Mouse (Mus musculus) embryonic facial prominence, embryonic 13.5 days (tissue): ENCODE results near the gene Pibf1. TPM values are rescaled to one million over a fixed set of nuclear protein-coding genes. Genes with fewer than 3 reads are reported as not detected.

Source experiments
- ATAC-seq: fragments of 200-750 bp; cut with Nextera tagmentation; 2 replicates; pipeline ENCODE4 v1.8.0; 2017; ENCODE audit warnings: low read depth; ENCODE audit not compliant: insufficient number of reproducible peaks, insufficient read depth, low FRiP score, low TSS enrichment
- H3K27ac ChIP-seq: fragments of 300-500 bp; sonication (generic); 2 replicates; pipeline ENCODE4 v1.5.1; 2015; ENCODE audit warnings: moderate library complexity, mild to moderate bottlenecking, inconsistent platforms
- H3K27me3 ChIP-seq: fragments of 300-500 bp; sonication (generic); 2 replicates; pipeline ENCODE4 v1.6.1; 2015; ENCODE audit warnings: mild to moderate bottlenecking, inconsistent platforms
- H3K36me3 ChIP-seq: fragments of 300-500 bp; sonication (generic); 2 replicates; pipeline ENCODE4 v1.6.1; 2015; ENCODE audit warnings: mild to moderate bottlenecking, inconsistent platforms
- H3K4me1 ChIP-seq: fragments of 300-500 bp; sonication (generic); 2 replicates; pipeline ENCODE4 v1.6.1; 2015; ENCODE audit warnings: inconsistent platforms
- H3K4me2 ChIP-seq: fragments of 300-500 bp; sonication (generic); 2 replicates; pipeline ENCODE4 v1.6.1; 2015; ENCODE audit warnings: moderate library complexity, mild to moderate bottlenecking, inconsistent platforms
- H3K4me3 ChIP-seq: fragments of 300-500 bp; sonication (generic); 2 replicates; pipeline ENCODE4 v1.5.1; 2015; ENCODE audit warnings: mild to moderate bottlenecking, inconsistent platforms
- H3K9ac ChIP-seq: fragments of 300-500 bp; sonication (generic); 2 replicates; pipeline ENCODE4 v1.6.1; 2015; ENCODE audit warnings: mild to moderate bottlenecking, inconsistent platforms
- H3K9me3 ChIP-seq: fragments of 300-500 bp; sonication (generic); 2 replicates; pipeline ENCODE4 v1.6.1; 2016; ENCODE audit warnings: inconsistent platforms
- WGBS: fragments of 180-500 bp; shearing (Covaris S2); methylation state at CpG from one replicate; pipeline ENCODE4 v1.1.7; 2015; ENCODE audit warnings: mixed read lengths; 5-methylcytosine and 5-hydroxymethylcytosine counted together
- polyA plus RNA-seq: library from polyadenylated mRNA; unstranded; fragments of >200 nt; fragmentation: Nextera tagmentation; extraction: Ambion mirVana; gene quantifications from 2 replicates; pipeline ENCODE4 v1.2.1, GENCODE M21; 2015

The Pibf1 gene
- 23.9 and 25.0 TPM in 2 replicates for polyA plus RNA-seq

DNA sequence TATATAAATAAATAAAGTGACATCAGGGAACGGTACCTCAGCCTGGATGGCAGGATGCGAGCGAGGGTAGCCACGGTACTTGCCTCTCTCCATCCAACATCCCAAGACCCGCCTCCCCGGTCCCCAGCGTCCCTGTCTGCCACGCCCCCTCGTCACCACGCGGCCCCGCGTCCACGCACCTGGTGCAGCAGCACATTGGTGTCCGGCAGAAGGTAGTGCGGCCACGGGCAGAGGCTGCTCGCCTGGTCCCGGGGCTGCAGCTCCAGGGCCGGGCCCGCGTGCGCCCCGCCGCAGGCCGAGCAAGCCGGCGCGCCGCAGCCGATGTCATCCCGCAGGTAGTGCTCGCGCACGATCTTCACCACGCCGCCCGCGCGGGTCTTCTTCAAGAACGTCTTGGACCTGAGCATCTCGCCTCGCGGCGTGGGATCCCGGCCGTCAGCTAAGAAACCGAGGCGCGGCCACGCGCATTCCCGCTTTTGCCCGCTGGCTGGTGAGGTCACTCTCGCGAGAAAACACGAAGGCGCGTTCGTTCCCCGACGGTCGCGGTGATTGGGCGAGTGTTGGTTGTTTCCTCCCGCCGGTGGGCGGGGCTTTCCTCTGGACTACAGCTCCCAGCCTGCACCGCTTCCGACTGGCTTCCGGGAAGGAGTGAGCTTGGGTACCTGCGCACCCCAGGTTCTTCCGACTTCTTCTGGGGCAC, at the start of gene Pibf1, which contains the start of gene Dis3:
TSS of gene Pibf1 (plus strand) at position 158 of the 700 bp plus-strand sequence.
TSS of gene Dis3 (minus strand) at position 504 of the 700 bp plus-strand sequence.
- H3K9me3 ChIP-seq, result no peaks in the 10 kb centered on the region
- peaks cover 41% of the 10 kb centered on the region for H3K36me3 ChIP-seq
- peak within 1 kb of the TSS; percentile 75 for H3K4me3 ChIP-seq
- H3K27ac ChIP-seq, result peak within 1 kb of the TSS; percentile 68
- H3K4me2 ChIP-seq, result peak within 1 kb of the TSS; percentile 74
- H3K4me1 ChIP-seq, result peaks cover 7% of the 10 kb centered on the region
- H3K27me3 ChIP-seq, result no peaks in the 10 kb centered on the region
- peak within 1 kb of the TSS; percentile 91 for H3K9ac ChIP-seq
- ATAC-seq, result peak; percentile 100
- 0% methylated on average over 73 of the region's 73 CpGs for WGBS

DNA sequence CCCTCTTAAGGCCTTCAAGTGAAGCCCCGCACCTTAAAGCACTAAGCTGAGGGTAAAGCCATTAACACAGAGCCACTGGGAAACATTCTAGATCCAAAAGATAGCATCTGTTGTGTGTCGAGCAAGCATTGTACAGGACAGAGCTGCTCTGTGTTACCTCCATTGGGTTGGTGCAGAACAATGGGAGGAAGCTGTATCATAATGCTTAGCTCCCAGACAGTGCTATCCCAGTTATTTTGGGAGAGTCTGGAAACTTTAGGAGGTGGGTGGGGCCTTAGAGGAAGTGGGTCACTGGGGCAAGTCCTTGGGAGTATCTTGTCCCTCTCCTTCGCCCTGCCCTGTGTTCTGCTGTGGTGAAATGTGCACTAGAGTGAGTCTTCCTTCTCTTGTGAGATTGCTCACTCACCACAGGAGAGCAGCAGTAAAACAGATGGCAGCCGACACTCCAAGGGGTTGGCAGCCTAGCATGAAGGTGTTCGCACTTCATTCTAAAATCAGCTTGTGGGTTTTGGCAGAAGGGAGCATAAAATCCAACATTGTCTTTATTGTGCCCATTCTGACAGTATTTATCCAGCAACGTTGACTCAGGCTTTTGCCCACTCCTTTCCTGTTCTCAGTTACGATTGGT, 40.2 kb upstream of the Pibf1 start:
- H3K27ac ChIP-seq, result no peak overlapping the region
- H3K27me3 ChIP-seq, result no peaks in the 10 kb centered on the region
- H3K4me3 ChIP-seq, result no peak overlapping the region
- H3K36me3 ChIP-seq, result peaks cover 63% of the 10 kb centered on the region
- H3K4me2 ChIP-seq, result no peak overlapping the region
- H3K9me3 ChIP-seq, result no peaks in the 10 kb centered on the region
- no peaks in the 10 kb centered on the region for H3K4me1 ChIP-seq
- WGBS, result 84% methylated on average over 7 of the region's 7 CpGs
- ATAC-seq, result no peak
- no peak overlapping the region for H3K9ac ChIP-seq

- WGBS, result 88% methylated on average over 12 of the region's 12 CpGs
- Histone ChIP-seq H3K27me3 (no peaks in the 10 kb centered on the region), H3K4me1 (no peaks in the 10 kb centered on the region), H3K9me3 (no peaks in the 10 kb centered on the region), H3K4me3 (no peak overlapping the region), H3K36me3 (peaks cover 66% of the 10 kb centered on the region), H3K9ac (no peak overlapping the region), H3K4me2 (no peak overlapping the region), H3K27ac (no peak overlapping the region)
- ATAC-seq, result no peak
Observed at GRCm38 (mm10) chr14:99060616-99061015, 38.6 kb upstream of the Pibf1 start.

- H3K27me3 ChIP-seq, result no peaks in the 10 kb centered on the region
- H3K4me3 ChIP-seq, result no peak overlapping the region
- H3K9ac ChIP-seq, result no peak overlapping the region
- WGBS, result 97% methylated on average over 2 of the region's 2 CpGs
- H3K4me1 ChIP-seq, result no peaks in the 10 kb centered on the region
- no peak overlapping the region for H3K27ac ChIP-seq
- ATAC-seq, result no peak
- no peak overlapping the region for H3K4me2 ChIP-seq
- H3K9me3 ChIP-seq, result no peaks in the 10 kb centered on the region
- peaks cover 57% of the 10 kb centered on the region for H3K36me3 ChIP-seq
Observed at GRCm38 (mm10) chr14:99063091-99063490, 36.1 kb upstream of the Pibf1 start.

GRCm38 (mm10) chr14:99071146-99071545, 28.1 kb upstream of the Pibf1 start:
- Histone ChIP-seq H3K27ac (no peak overlapping the region), H3K4me1 (no peaks in the 10 kb centered on the region), H3K27me3 (no peaks in the 10 kb centered on the region), H3K4me3 (no peak overlapping the region), H3K9me3 (no peaks in the 10 kb centered on the region), H3K36me3 (peaks cover 59% of the 10 kb centered on the region), H3K9ac (no peak overlapping the region), H3K4me2 (no peak overlapping the region)
- 87% methylated on average over 4 of the region's 4 CpGs for WGBS
- ATAC-seq, result no peak

- Histone ChIP-seq H3K36me3 (peaks cover 73% of the 10 kb centered on the region), H3K27me3 (no peaks in the 10 kb centered on the region), H3K4me1 (no peaks in the 10 kb centered on the region), H3K4me3 (no peak overlapping the region), H3K9ac (no peak overlapping the region), H3K4me2 (no peak overlapping the region), H3K27ac (no peak overlapping the region), H3K9me3 (no peaks in the 10 kb centered on the region)
- no peak for ATAC-seq
- WGBS, result 91% methylated on average over 7 of the region's 7 CpGs
Observed at GRCm38 (mm10) chr14:99088947-99089346, 10.3 kb upstream of the Pibf1 start.

GRCm38 (mm10) chr14:99099967-99100587, 853 bp downstream of the Pibf1 start:
- H3K9me3 ChIP-seq, result no peaks in the 10 kb centered on the region
- peaks cover 48% of the 10 kb centered on the region for H3K36me3 ChIP-seq
- ATAC-seq, result no peak
- H3K4me3 ChIP-seq, result peak overlapping the region; percentile 75
- WGBS, result 8% methylated on average over 20 of the region's 20 CpGs
- no peaks in the 10 kb centered on the region for H3K27me3 ChIP-seq
- H3K9ac ChIP-seq, result peak overlapping the region; percentile 91
- no peak overlapping the region for H3K27ac ChIP-seq
- H3K4me2 ChIP-seq, result peak overlapping the region; percentile 74
- peaks cover 7% of the 10 kb centered on the region for H3K4me1 ChIP-seq

DNA sequence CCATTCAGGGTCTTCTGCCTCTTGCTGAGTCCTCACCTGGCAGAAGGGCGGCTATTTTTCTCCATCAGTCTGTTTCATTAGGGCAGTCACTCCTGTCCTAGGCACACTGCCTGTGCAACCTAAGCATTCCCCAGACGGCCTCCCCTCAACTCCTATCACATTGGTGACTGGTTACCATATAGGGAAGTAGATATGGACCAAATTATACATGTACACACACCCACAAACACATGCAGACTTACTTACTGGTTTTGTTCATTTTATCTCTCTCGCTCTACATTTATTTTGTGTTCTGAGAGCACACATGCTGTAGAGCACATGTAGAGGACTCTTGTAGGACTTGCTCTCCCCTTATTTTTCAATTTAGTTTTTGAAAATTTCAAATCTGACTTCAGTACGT, 3.8 kb downstream of the Pibf1 start:
- 90% methylated on average over 4 of the region's 4 CpGs for WGBS
- ATAC-seq, result no peak
- Histone ChIP-seq H3K4me2 (no peak overlapping the region), H3K9ac (no peak overlapping the region), H3K9me3 (no peaks in the 10 kb centered on the region), H3K4me3 (no peak overlapping the region), H3K4me1 (peaks cover 7% of the 10 kb centered on the region), H3K36me3 (peaks cover 46% of the 10 kb centered on the region), H3K27me3 (no peaks in the 10 kb centered on the region), H3K27ac (no peak overlapping the region)

- no peaks in the 10 kb centered on the region for H3K27me3 ChIP-seq
- no peak overlapping the region for H3K9ac ChIP-seq
- peaks cover 59% of the 10 kb centered on the region for H3K36me3 ChIP-seq
- no peaks in the 10 kb centered on the region for H3K9me3 ChIP-seq
- no peaks in the 10 kb centered on the region for H3K4me1 ChIP-seq
- no peak overlapping the region for H3K27ac ChIP-seq
- no peak overlapping the region for H3K4me3 ChIP-seq
- 94% methylated on average over 6 of the region's 6 CpGs for WGBS
- no peak for ATAC-seq
- H3K4me2 ChIP-seq, result no peak overlapping the region
Observed at GRCm38 (mm10) chr14:99104542-99105123, 5.4 kb downstream of the Pibf1 start.

DNA sequence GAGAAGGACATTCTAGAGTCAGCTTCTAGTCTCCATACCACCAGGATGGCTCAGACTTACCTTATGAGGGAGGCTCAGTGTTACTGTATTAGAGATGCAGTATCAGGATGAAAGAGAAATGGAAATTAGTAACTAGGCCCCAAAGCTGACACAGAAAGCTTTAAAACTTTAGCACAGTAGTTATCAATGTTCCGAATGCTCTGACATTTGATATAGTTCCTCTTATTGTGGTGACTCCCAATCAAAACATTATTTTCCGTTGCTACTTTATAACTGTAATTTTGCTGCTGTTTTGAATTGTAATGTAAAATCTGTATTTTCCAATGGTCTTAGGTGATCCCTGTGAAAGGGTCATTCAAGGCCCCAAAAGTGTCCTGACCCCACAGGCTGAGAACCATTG, 7.4 kb downstream of the Pibf1 start:
- Histone ChIP-seq H3K9me3 (no peaks in the 10 kb centered on the region), H3K27me3 (no peaks in the 10 kb centered on the region), H3K4me2 (no peak overlapping the region), H3K36me3 (peaks cover 71% of the 10 kb centered on the region), H3K4me3 (no peak overlapping the region), H3K9ac (no peak overlapping the region), H3K27ac (no peak overlapping the region), H3K4me1 (no peaks in the 10 kb centered on the region)
- ATAC-seq, result no peak
- WGBS, result 90% methylated on average over 2 of the region's 2 CpGs

GRCm38 (mm10) chr14:99107631-99108187, 8.5 kb downstream of the Pibf1 start:
- H3K4me2 ChIP-seq, result no peak overlapping the region
- no peak overlapping the region for H3K4me3 ChIP-seq
- H3K27ac ChIP-seq, result no peak overlapping the region
- no peaks in the 10 kb centered on the region for H3K9me3 ChIP-seq
- no peak overlapping the region for H3K9ac ChIP-seq
- H3K27me3 ChIP-seq, result no peaks in the 10 kb centered on the region
- WGBS, result 87% methylated on average over 2 of the region's 2 CpGs
- peaks cover 79% of the 10 kb centered on the region for H3K36me3 ChIP-seq
- H3K4me1 ChIP-seq, result no peaks in the 10 kb centered on the region
- ATAC-seq, result no peak
